Mouse (Mus musculus) heart, adult 8-10 months (tissue): ENCODE results near the gene Ankrd10. TPM values are rescaled to one million over a fixed set of nuclear protein-coding genes. Genes with fewer than 3 reads are reported as not detected.
"Not testable (repeated sequence)": the region's sequence is repeated elsewhere in the genome, so short reads cannot be mapped to it uniquely, and the experiment has no call there.

Experiments used
- DNase-seq: peaks from one replicate; pipeline ENCODE4 v3.0.0; 2022; ENCODE audit warnings: low spot score
- total RNA-seq, 4 experiments: library from RNA; stranded (reverse); gene quantifications; 2 replicates each; pipeline ENCODE4 v1.2.4; 2022

Ankrd10 gene
- total RNA-seq: 10 to 100 TPM; 17.1 to 25.6 (median 19.4) TPM

- peak; percentile 96 for DNase-seq
These were observed at the start of gene Ankrd10 for GRCm38 (mm10) chr8:11635611-11636081. Gene Ankrd10 (minus strand): TSS chr8:11635757.

- DNase-seq: no peak
These were observed 49.0 kb upstream of the Ankrd10 start for GRCm38 (mm10) chr8:11684558-11684957.

GRCm38 (mm10) chr8:11668308-11668707 is 32.8 kb upstream of the Ankrd10 start:
- no peak for DNase-seq

- not testable (repeated sequence) for DNase-seq
These were observed 30.6 kb upstream of the Ankrd10 start for GRCm38 (mm10) chr8:11666023-11666716.

- DNase-seq: no peak
These were observed 26.4 kb upstream of the Ankrd10 start for GRCm38 (mm10) chr8:11661969-11662368.

GRCm38 (mm10) chr8:11650021-11650420 is 14.5 kb upstream of the Ankrd10 start:
- DNase-seq: no peak

- DNase-seq: no peak
These were observed 7.6 kb upstream of the Ankrd10 start for GRCm38 (mm10) chr8:11643123-11643522.

GRCm38 (mm10) chr8:11640606-11641005 is 5.0 kb upstream of the Ankrd10 start:
- no peak for DNase-seq

- no peak for DNase-seq
These were observed 2.0 kb upstream of the Ankrd10 start for GRCm38 (mm10) chr8:11637531-11637930.

- DNase-seq: peak; percentile 84
These were observed 934 bp upstream of the Ankrd10 start for GRCm38 (mm10) chr8:11636324-11637057.

GRCm38 (mm10) chr8:11635012-11635577 is 462 bp downstream of the Ankrd10 start:
- DNase-seq: peak; percentile 72

- peak; percentile 16 for DNase-seq
These were observed 1.1 kb downstream of the Ankrd10 start for GRCm38 (mm10) chr8:11634331-11635011.

GRCm38 (mm10) chr8:11633414-11633813 is 2.1 kb downstream of the Ankrd10 start:
- peak; percentile 24 for DNase-seq

- DNase-seq: peak; percentile 76
These were observed 3.2 kb downstream of the Ankrd10 start for GRCm38 (mm10) chr8:11632406-11632805.

- DNase-seq: no peak
These were observed 6.4 kb downstream of the Ankrd10 start for GRCm38 (mm10) chr8:11629206-11629605.

GRCm38 (mm10) chr8:11628506-11629132 is 6.9 kb downstream of the Ankrd10 start:
- no peak for DNase-seq

- DNase-seq: no peak
These were observed 7.8 kb downstream of the Ankrd10 start for GRCm38 (mm10) chr8:11627717-11628116.

- DNase-seq: no peak
These were observed 10.5 kb downstream of the Ankrd10 start for GRCm38 (mm10) chr8:11625084-11625483.

GRCm38 (mm10) chr8:11619091-11619490 is 16.5 kb downstream of the Ankrd10 start:
- DNase-seq: no peak

GRCm38 (mm10) chr8:11618063-11618462 is 17.5 kb downstream of the Ankrd10 start:
- no peak for DNase-seq

GRCm38 (mm10) chr8:11616294-11616693 is 19.3 kb downstream of the Ankrd10 start:
- DNase-seq: peak; percentile 26
